Mouse (Mus musculus): ENCODE measurements at regions not wholly inside any gene's neighbourhood (a gene's known extent, or its start where the extent isn't known, plus 50 kb on each side); places are given as distances from the start of the nearest gene placed in this dataset.

GRCm38 (mm10) chr9:49928041-49928656, 129.4 kb upstream of the Ncam1 start:
- H3K4me3 ChIP-seq (replicated peaks; ENCODE audit: insufficient read depth, low read depth, low read length): no peak overlapping the region
- 64% methylated on average over 3 of the region's 3 CpGs for WGBS
- no peak overlapping the region for H3K27ac ChIP-seq (ENCODE audit: insufficient read depth, low read length)
- DNase-seq: no peak
- H3K27me3 ChIP-seq (ENCODE audit: control insufficient read depth, insufficient read depth, low read length): no peaks in the 10 kb centered on the region
- no peak for TF ChIP-seq CTCF (IDR thresholded peaks at IDR 0.05; ENCODE audit: borderline replicate concordance, insufficient read depth, low read depth, low read length)
- TF ChIP-seq POLR2A (IDR thresholded peaks at IDR 0.05; ENCODE audit: borderline replicate concordance, insufficient read depth, low read length): no peak
- no peaks in the 10 kb centered on the region for H3K4me1 ChIP-seq (ENCODE audit: control insufficient read depth, insufficient read depth, low read length)

- Histone ChIP-seq H3K27me3 (ENCODE audit: control insufficient read depth, insufficient read depth, low read length) (no peaks in the 10 kb centered on the region), H3K4me1 (ENCODE audit: control insufficient read depth, insufficient read depth, low read length) (no peaks in the 10 kb centered on the region), H3K27ac (ENCODE audit: insufficient read depth, low read length) (no peak overlapping the region), H3K4me3 (replicated peaks; ENCODE audit: insufficient read depth, low read depth, low read length) (no peak overlapping the region)
- TF ChIP-seq POLR2A (IDR thresholded peaks at IDR 0.05; ENCODE audit: borderline replicate concordance, insufficient read depth, low read length): no peak
- no peak for TF ChIP-seq CTCF (IDR thresholded peaks at IDR 0.05; ENCODE audit: borderline replicate concordance, insufficient read depth, low read depth, low read length)
- 5% methylated on average over 1 of the region's 1 CpGs for WGBS
- no peak for DNase-seq
Observed at GRCm38 (mm10) chr9:49927281-49927680, 128.6 kb upstream of the Ncam1 start.

GRCm38 (mm10) chr9:49925796-49926195, 127.1 kb upstream of the Ncam1 start:
- H3K27me3 ChIP-seq (ENCODE audit: control insufficient read depth, insufficient read depth, low read length): no peaks in the 10 kb centered on the region
- 94% methylated on average over 2 of the region's 2 CpGs for WGBS
- no peak for TF ChIP-seq POLR2A (IDR thresholded peaks at IDR 0.05; ENCODE audit: borderline replicate concordance, insufficient read depth, low read length)
- H3K27ac ChIP-seq (ENCODE audit: insufficient read depth, low read length): no peak overlapping the region
- no peak for DNase-seq
- no peaks in the 10 kb centered on the region for H3K4me1 ChIP-seq (ENCODE audit: control insufficient read depth, insufficient read depth, low read length)
- H3K4me3 ChIP-seq (replicated peaks; ENCODE audit: insufficient read depth, low read depth, low read length): no peak overlapping the region

GRCm38 (mm10) chr9:49923981-49924501, 125.3 kb upstream of the Ncam1 start:
- Histone ChIP-seq H3K27me3 (ENCODE audit: control insufficient read depth, insufficient read depth, low read length) (no peaks in the 10 kb centered on the region), H3K27ac (ENCODE audit: insufficient read depth, low read length) (no peak overlapping the region), H3K4me3 (replicated peaks; ENCODE audit: insufficient read depth, low read depth, low read length) (no peak overlapping the region), H3K4me1 (ENCODE audit: control insufficient read depth, insufficient read depth, low read length) (no peaks in the 10 kb centered on the region)
- no peak for TF ChIP-seq CTCF (IDR thresholded peaks at IDR 0.05; ENCODE audit: borderline replicate concordance, insufficient read depth, low read depth, low read length)
- 17% methylated on average over 4 of the region's 4 CpGs for WGBS
- no peak for DNase-seq

GRCm38 (mm10) chr9:49922770-49923169, 124.0 kb upstream of the Ncam1 start:
- H3K27ac ChIP-seq (ENCODE audit: insufficient read depth, low read length): no peak overlapping the region
- no peak for TF ChIP-seq CTCF (IDR thresholded peaks at IDR 0.05; ENCODE audit: borderline replicate concordance, insufficient read depth, low read depth, low read length)
- TF ChIP-seq POLR2A (IDR thresholded peaks at IDR 0.05; ENCODE audit: borderline replicate concordance, insufficient read depth, low read length): no peak
- H3K27me3 ChIP-seq (ENCODE audit: control insufficient read depth, insufficient read depth, low read length): no peaks in the 10 kb centered on the region
- no peak overlapping the region for H3K4me3 ChIP-seq (replicated peaks; ENCODE audit: insufficient read depth, low read depth, low read length)
- DNase-seq: peak in 1 of 2 experiments; percentile 32
- WGBS: 64% methylated on average over 3 of the region's 3 CpGs
- no peaks in the 10 kb centered on the region for H3K4me1 ChIP-seq (ENCODE audit: control insufficient read depth, insufficient read depth, low read length)

- H3K4me3 ChIP-seq (replicated peaks; ENCODE audit: insufficient read depth, low read depth, low read length): no peak overlapping the region
- DNase-seq: no peak
- H3K27ac ChIP-seq (ENCODE audit: insufficient read depth, low read length): no peak overlapping the region
- no peaks in the 10 kb centered on the region for H3K4me1 ChIP-seq (ENCODE audit: control insufficient read depth, insufficient read depth, low read length)
- no peak for TF ChIP-seq CTCF (IDR thresholded peaks at IDR 0.05; ENCODE audit: borderline replicate concordance, insufficient read depth, low read depth, low read length)
- TF ChIP-seq POLR2A (IDR thresholded peaks at IDR 0.05; ENCODE audit: borderline replicate concordance, insufficient read depth, low read length): no peak
- H3K27me3 ChIP-seq (ENCODE audit: control insufficient read depth, insufficient read depth, low read length): no peaks in the 10 kb centered on the region
- 47% methylated on average over 2 of the region's 2 CpGs for WGBS
Observed at GRCm38 (mm10) chr9:49922162-49922561, 123.4 kb upstream of the Ncam1 start.

- 55% methylated on average over 3 of the region's 3 CpGs for WGBS
- H3K27ac ChIP-seq (ENCODE audit: insufficient read depth, low read length): no peak overlapping the region
- H3K27me3 ChIP-seq (ENCODE audit: control insufficient read depth, insufficient read depth, low read length): no peaks in the 10 kb centered on the region
- H3K4me3 ChIP-seq (replicated peaks; ENCODE audit: insufficient read depth, low read depth, low read length): no peak overlapping the region
- DNase-seq: no peak
- TF ChIP-seq POLR2A (IDR thresholded peaks at IDR 0.05; ENCODE audit: borderline replicate concordance, insufficient read depth, low read length) (no peak), CTCF (IDR thresholded peaks at IDR 0.05; ENCODE audit: borderline replicate concordance, insufficient read depth, low read depth, low read length) (no peak)
- no peaks in the 10 kb centered on the region for H3K4me1 ChIP-seq (ENCODE audit: control insufficient read depth, insufficient read depth, low read length)
Observed at GRCm38 (mm10) chr9:49921306-49921705, 122.6 kb upstream of the Ncam1 start.

- no peak for TF ChIP-seq POLR2A (IDR thresholded peaks at IDR 0.05; ENCODE audit: borderline replicate concordance, insufficient read depth, low read length)
- no peak for TF ChIP-seq CTCF (IDR thresholded peaks at IDR 0.05; ENCODE audit: borderline replicate concordance, insufficient read depth, low read depth, low read length)
- H3K4me3 ChIP-seq (replicated peaks; ENCODE audit: insufficient read depth, low read depth, low read length): no peak overlapping the region
- peak; percentile 16 to 42 for DNase-seq
- no peaks in the 10 kb centered on the region for H3K27me3 ChIP-seq (ENCODE audit: control insufficient read depth, insufficient read depth, low read length)
- H3K4me1 ChIP-seq (ENCODE audit: control insufficient read depth, insufficient read depth, low read length): no peaks in the 10 kb centered on the region
- peak overlapping the region; percentile 52; the same call in 1 of the 2 replicates for H3K27ac ChIP-seq (ENCODE audit: insufficient read depth, low read length)
- WGBS: 32% methylated on average over 4 of the region's 4 CpGs
Observed at GRCm38 (mm10) chr9:49915046-49915719, 116.5 kb upstream of the Ncam1 start.

All from cerebellum, adult 2 months (tissue).